Mouse (Mus musculus): Measurements from ENCODE around the gene Skp2. TPM values are rescaled to one million over a fixed set of nuclear protein-coding genes. Genes with fewer than 3 reads are reported as not detected.
"Not testable (repeated sequence)": the region's sequence is repeated elsewhere in the genome, so short reads cannot be mapped to it uniquely, and the experiment has no call there.

Skp2 gene
- total RNA-seq (2022), result under 1 TPM; 0.15 to 0.53 (median 0.35) TPM

GRCm38 (mm10) chr15:9155325-9155724 is at the start of gene Skp2:
Gene Skp2, minus strand, starts transcription at chr15:9155425.
- no peak for DNase-seq (ENCODE audit: low spot score in 2 of 2)

DNA sequence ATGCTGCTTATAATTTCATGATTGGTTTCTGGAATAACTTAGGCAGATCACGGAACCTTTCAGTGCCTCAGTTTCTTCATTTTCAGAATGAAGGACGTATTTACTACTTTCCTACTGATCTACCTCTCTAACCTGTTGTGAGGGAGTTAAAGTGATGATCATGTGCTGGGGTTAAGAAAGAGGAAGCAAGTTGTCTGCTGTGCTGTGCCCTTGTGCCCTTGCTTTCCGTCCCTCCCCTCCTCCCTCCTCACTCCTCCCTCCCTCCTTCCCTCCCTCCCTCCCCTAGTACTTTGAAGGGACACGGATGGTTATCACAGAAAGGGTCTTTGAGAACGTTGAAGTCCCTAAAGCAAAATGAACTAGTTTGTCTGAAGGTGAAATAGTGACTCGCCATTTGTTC is 43.2 kb upstream of the Skp2 start:
- no peak for DNase-seq (ENCODE audit: low spot score in 2 of 2)

GRCm38 (mm10) chr15:9192685-9193084 is 37.5 kb upstream of the Skp2 start:
- not testable (repeated sequence) for DNase-seq (ENCODE audit: low spot score in 2 of 2)

DNA sequence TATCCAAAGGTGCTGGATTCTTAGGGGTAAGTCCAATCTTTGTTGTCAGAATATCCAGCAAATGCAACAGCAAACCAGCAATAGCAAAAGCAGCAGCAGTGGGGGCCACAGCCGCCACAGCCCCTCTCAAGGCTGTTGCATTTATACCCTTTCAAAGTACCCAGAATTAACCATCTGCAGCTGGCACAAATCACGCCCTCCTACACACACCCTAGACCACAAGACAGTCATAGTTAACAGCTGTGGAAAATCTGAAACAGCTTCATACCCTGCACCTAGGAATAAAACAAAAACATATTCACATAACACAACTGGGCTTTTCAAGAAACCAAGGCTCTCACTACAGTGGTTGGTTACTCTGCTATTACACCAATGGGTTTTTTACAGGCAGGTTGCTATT is 34.6 kb upstream of the Skp2 start:
- no peak for DNase-seq (ENCODE audit: low spot score in 2 of 2)

- DNase-seq (ENCODE audit: low spot score in 2 of 2), result no peak
Measured at GRCm38 (mm10) chr15:9183995-9184394, 28.8 kb upstream of the Skp2 start.

- DNase-seq (ENCODE audit: low spot score in 2 of 2), result no peak
Measured at GRCm38 (mm10) chr15:9177038-9177437, 21.8 kb upstream of the Skp2 start.

GRCm38 (mm10) chr15:9164125-9164524 is 8.9 kb upstream of the Skp2 start:
- no peak for DNase-seq (ENCODE audit: low spot score in 2 of 2)

GRCm38 (mm10) chr15:9162557-9163070 is 7.4 kb upstream of the Skp2 start:
- DNase-seq (ENCODE audit: low spot score in 2 of 2), result no peak

DNA sequence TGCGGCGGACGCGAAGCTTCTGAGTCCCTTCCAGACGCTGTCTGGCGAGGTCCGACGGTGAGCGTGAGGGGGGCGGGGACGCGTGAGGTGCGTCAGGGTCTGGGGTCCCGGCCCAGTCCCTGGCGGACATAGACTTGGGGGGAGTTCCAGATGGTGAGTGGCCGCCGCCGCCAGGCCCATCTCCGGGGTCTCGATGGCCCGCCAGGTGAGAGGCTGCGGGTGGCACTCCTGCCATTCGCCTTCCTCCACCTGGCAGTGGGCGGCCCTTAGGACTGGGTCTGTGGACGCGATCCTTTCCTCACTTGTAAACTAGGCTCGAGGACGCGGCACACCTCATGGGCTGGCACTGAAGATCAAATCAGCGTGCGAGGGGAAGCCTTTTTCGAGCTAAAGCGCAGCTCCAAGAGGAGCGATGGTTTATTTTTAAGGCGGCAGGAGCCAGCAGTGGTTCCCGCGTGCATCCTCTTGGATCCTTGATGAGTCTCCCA is 14.5 kb downstream of the Skp2 start:
- DNase-seq (ENCODE audit: low spot score in 2 of 2), result no peak

GRCm38 (mm10) chr15:9140252-9140680 is 15.0 kb downstream of the Skp2 start, which contains the start of gene Lmbrd2:
Gene Lmbrd2, plus strand, starts transcription at chr15:9140550.
- peak; percentile 93 to 94 for DNase-seq (ENCODE audit: low spot score in 2 of 2)

GRCm38 (mm10) chr15:9139447-9139846 is 15.8 kb downstream of the Skp2 start:
- no peak for DNase-seq (ENCODE audit: low spot score in 2 of 2)

DNA sequence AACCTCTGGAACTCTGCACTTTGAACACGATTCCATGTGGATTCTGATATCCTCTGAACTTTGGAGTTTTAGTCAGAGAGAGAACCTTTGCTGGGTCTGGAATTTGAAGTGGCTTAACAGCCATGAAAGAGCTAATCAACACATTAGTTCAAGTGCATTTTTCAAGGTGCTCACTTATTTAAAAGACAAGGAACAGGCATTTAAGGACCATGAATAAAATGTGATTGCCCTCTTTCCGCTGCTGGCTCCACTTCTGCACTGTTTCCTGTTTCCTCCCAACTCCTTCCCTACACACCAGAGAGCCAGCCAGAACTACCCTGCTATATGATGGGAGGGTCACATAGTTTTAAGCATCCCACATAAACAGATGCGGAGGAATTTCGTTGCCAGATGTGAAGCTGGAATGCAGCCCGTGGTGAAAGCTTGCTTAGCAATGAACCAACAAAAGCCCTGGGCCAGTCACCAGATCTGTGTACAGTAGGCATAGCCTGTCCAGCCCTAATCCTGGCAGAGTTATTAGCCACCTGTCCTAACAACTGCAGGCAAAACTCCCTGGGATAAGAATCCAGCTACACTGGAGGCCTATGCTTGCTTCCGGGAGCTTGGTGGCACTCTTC is 20.2 kb downstream of the Skp2 start:
- peak in 1 of 2 experiments; percentile 9 for DNase-seq (ENCODE audit: low spot score in 2 of 2)

GRCm38 (mm10) chr15:9132693-9133443 is 22.4 kb downstream of the Skp2 start:
- DNase-seq (ENCODE audit: low spot score in 2 of 2), result no peak

DNA sequence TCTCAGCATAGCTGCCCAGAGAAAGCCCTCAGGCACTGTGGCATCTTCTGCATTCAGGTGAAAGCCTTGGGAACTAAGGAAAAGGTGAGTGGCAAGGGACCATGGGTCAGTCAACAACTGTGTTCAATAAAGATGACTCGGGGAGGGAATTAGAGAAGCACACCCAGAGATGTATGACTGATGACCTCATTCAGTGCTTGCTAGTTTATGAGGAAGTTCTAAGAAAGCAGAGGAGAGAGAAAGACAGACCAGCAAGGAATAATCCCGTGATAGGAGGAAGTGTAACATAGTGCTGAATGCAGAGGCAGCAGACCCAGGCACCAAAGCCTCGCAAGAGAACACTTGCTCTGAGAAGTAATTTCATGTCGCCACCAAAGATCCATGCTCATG is 23.7 kb downstream of the Skp2 start:
- DNase-seq (ENCODE audit: low spot score in 2 of 2), result no peak

- DNase-seq (ENCODE audit: low spot score in 2 of 2), result no peak
Measured at GRCm38 (mm10) chr15:9130772-9131498, 24.3 kb downstream of the Skp2 start.

DNA sequence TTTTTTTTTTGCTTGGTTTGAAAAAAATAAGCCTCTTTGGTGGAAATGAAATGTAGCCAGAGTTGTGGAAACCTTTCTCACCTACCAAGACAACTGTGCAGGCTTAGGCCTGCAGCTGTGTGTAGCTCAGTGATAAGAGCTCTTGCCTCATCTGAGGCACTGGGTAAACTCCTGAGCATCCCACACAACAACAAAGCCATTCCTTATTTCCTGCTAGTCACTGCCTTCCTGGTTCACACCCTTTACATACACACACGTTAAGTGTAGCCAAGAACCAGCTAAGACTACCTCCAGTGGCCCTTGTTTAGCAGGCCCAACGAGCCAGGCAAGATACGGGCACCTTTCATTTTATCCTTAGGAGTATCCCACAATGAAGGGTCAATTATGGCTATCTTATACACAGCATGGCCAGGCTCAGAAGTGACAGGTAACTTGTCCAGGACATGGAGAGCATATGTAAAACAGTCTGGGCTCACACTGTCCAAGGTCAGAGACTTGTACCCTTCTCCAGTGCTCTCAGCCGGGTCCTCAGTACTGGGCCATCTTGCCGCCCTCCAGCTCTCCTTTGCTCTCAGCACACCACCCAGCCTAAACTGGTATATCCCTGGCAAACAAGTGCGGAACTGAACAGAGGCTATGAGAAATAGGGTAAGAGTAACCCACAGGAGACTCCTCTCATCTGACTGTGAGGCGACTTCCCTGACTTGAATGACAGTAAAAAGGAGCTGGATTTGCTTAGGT is 28.0 kb downstream of the Skp2 start:
- DNase-seq (ENCODE audit: low spot score in 2 of 2), result no peak

GRCm38 (mm10) chr15:9124856-9125255 is 30.4 kb downstream of the Skp2 start:
- no peak for DNase-seq (ENCODE audit: low spot score in 2 of 2)

- DNase-seq (ENCODE audit: low spot score in 2 of 2), result no peak
Measured at GRCm38 (mm10) chr15:9122989-9123388, 32.2 kb downstream of the Skp2 start.

DNA sequence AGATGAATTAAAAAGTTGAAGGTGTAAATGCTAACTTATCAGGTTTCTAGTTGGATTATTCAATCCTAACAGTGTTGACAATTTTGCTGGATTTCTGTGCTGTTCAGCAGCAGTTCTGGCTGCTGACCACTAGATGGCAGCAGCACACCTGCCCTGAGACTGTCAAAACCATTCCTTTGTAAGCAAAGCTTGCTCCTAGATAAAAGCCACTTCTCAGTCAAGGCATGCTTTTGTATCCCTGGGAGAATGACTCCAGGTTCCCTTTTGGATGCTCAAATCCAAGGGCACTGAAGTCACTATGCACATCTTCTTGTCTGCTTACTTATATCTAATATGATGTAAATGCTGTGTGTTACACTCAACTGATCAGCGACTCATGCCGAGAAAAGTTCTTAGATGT is 35.1 kb downstream of the Skp2 start:
- no peak for DNase-seq (ENCODE audit: low spot score in 2 of 2)

DNA sequence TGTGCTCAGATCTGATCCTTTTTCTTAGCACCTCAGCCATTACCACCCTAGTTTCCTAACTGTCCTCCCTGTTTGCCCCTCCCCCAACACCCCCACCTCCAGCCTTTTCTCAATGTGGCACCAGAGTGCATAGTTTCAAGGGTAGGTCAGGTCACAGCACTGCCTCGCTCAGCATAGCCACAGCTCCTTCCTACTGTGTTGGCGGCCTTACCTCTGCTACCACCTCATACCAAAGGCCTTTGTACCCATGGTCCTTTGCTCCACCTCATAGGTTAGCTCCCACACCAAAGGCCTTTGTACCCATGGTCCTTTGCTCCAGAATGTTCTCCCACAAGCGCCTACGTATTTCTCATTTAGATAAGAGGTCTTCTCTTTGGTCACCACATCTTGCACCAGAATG is 36.4 kb downstream of the Skp2 start:
- no peak for DNase-seq (ENCODE audit: low spot score in 2 of 2)

DNA sequence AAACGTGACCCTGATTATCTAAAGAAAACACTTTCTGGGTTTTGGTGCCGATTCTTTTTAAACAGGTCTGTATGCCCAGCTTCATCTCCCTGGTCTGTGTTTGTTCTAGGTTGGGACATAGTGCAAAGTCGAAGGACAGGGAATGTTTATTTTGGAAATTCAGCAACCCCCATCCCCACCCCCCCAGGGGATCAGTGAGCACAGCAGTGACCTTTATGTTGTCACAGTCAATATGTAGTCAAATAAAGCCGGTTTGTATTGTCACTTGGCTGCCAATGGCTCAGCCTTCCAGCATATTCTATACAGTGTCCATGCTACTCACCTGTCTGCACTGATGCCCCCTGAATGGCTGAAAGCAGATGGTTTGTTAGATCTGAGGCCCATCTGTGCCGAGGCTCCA is 40.6 kb downstream of the Skp2 start:
- no peak for DNase-seq (ENCODE audit: low spot score in 2 of 2)
